Mouse (Mus musculus): ENCODE measurements around the gene Ccno. TPM values are rescaled to one million over a fixed set of nuclear protein-coding genes. Genes with fewer than 3 reads are reported as not detected.

Ccno gene
- total RNA-seq (2021) = 1 to 10 TPM; 4.8 to 5.3 TPM
- long read RNA-seq, transcript Ccno-201 (3 exons, 1,875 nt) = major isoform, 5 of 6 reads
- long read RNA-seq, partial matches to known transcripts = 0 of 6 reads
- long read RNA-seq, other reads (novel, unspliced or antisense) = 1 of 6 reads

GRCm38 (mm10) chr13:112987532-112987943 is at the start of gene Ccno:
Gene Ccno, plus strand, starts transcription at chr13:112987802.
- peak; percentile 93 to 95 for DNase-seq (ENCODE audit: low spot score in 2 of 2)

DNA sequence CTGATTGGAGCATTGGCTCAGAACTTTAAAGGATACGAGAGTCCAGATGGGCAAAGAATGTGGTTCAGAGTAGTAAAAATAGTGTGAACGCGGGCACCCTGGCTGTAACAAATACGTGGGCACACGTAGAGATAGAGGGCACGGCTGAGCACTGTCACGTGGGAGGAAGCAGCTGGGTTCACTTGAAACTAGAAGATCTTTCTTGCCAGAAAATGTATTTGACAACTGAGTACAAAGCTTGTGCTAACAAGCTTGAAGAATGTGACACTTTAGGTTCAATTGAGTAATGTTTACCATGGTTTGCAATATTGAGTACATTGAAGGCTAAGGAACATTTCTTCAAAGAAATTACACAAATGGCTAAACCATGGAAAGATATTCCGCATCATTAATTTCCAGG is 49.5 kb upstream of the Ccno start:
- peak in 1 of 2 experiments; percentile 60 for DNase-seq (ENCODE audit: low spot score in 2 of 2)

DNA sequence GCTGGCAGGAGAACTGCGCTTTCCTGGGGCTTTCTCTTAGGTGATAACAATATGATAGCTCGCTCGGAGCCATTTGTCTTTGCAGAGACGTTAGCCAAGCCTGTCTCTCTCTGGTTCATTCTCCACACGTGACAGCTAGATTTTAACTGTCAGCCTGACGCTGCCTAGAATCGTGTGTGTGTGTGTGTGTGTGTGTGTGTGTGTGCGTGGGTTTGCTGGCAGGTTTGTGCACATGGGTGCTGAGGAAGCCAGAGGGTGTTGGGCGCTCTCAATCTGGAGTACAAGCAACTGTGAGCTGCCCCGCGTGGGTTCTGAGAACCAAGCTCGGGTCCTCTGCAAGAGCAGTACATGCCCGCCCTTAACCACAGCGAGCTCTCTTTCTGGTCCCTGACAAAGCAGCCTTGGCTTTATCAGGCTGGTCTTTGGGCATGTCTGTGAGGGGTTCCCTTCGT is 45.7 kb upstream of the Ccno start:
- DNase-seq (ENCODE audit: low spot score in 2 of 2) = peak; percentile 28 to 72

GRCm38 (mm10) chr13:112945312-112945711 is 42.3 kb upstream of the Ccno start:
- DNase-seq (ENCODE audit: low spot score in 2 of 2) = peak; percentile 22 to 67

DNA sequence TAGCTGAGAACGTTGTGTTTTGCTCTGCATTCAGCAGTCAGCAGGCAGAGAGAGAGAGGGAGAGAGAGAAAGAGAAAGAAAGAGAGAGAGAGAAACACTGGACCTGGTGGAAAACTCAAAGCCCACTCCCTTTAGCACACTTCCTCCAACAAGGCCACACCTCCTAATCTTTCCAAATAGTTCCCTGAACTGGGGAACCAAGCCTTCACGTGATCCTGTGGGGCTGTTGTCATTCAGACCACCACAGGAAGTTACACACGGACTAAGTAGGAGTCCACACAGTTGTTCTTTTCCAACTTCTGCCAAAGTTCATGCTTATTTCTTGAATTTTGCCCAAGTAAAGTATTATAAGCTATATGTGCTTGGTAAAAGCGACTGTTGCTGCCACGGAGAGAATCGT is 41.7 kb upstream of the Ccno start:
- no peak for DNase-seq (ENCODE audit: low spot score in 2 of 2)

- DNase-seq (ENCODE audit: low spot score in 2 of 2) = peak; percentile 12 to 74
Measured at GRCm38 (mm10) chr13:112954067-112954466, 33.5 kb upstream of the Ccno start.

DNA sequence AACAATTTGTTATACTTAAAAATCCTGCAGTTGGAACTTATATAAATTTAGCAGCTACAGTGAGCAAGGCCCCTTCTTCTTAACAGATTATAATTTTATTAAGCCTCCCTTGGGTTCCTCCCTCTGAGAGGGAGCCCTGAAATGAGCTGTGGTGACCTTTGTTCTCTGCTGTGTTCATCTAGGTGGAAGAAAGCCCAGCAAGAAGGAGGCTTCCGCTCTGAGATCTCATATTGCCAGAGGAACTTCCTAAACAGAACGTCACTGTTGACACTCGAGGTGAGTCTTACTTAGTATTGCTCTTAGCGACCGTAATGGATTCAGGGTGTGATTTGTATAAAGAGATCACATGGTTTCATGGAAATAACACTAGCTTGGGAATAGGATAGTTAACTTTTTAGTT is 24.5 kb upstream of the Ccno start:
- DNase-seq (ENCODE audit: low spot score in 2 of 2) = no peak

GRCm38 (mm10) chr13:112964421-112964820 is 23.2 kb upstream of the Ccno start:
- DNase-seq (ENCODE audit: low spot score in 2 of 2) = no peak

DNA sequence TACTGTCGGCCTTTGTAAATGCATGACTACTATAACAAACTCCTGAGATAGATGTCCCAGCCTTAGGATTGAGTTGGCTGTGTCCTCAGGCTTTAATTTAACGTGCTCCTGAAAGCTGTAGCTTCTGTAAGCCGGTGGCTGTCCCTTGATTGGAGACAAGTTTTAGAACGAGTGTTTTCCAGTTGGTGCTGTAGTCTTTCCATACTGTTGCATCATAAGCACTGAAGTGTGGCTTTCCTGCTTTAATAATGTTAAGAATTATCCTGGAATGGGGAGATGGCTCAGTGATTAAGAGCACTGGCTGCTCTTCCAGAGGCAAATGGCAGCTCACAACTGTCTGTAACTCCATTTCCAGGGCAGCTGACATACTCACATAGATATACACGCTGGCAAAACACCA is 20.3 kb upstream of the Ccno start:
- DNase-seq (ENCODE audit: low spot score in 2 of 2) = no peak

DNA sequence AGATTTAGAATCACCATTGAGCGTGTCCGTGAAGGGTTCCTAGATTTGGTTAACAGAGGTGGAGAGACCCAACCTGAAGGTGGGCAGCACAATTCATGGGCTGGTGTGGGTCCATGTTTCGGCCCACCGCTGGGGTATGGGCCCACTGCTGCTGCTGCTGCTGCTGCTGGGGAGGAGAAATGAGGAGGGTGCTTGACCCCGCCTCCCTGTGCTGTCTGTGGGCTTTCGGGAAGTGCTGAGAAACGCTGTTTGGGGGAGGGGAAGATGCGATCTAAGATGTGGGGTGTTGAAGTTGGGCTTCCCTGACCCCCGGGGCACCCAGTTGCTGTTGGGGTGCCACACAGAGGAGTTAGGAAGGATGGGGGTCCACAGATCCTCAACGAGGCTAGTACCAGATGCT is 10.9 kb upstream of the Ccno start:
- no peak for DNase-seq (ENCODE audit: low spot score in 2 of 2)

DNA sequence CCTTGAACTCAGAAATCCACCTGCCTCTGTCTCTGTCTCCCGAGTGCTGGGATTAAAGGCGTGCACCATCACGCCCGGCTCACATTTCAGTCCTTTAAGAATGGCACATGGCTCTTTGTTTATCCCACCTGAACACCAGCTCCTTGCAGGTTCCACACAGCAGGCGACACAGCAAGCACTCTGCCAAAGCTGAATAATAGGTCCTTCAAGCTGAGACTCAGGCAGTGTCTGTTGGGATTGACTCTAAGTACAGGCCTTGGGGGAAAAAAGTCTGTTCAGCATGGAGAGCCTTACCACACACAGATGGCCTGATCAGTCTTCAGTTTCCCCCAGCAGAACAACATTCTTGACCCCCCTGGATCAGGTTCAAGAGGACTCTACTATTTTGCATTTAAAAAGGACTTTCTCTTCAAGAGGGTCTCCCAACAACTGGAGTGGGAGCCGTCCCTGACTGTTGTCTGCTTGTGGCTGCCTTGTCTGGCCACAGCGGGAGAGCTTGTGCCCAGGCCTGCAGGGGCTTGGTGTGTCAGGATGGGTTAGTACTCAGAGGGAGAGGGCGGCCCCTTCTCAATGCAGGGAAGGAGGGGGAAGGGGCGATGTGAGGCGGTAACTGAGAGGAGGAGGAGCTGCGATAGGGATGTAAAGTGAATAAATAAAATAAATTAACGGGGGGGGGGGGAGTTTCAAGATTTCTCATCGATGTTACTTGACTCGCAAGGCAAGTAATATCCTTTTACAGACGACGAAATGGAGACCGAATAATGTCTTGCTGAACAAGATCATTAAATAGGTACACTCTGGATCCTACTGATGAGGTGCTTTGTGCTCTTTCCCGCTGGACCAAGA is 1.8 kb upstream of the Ccno start:
- DNase-seq (ENCODE audit: low spot score in 2 of 2) = no peak

GRCm38 (mm10) chr13:112986451-112986950 is 1.1 kb upstream of the Ccno start:
- no peak for DNase-seq (ENCODE audit: low spot score in 2 of 2)

DNA sequence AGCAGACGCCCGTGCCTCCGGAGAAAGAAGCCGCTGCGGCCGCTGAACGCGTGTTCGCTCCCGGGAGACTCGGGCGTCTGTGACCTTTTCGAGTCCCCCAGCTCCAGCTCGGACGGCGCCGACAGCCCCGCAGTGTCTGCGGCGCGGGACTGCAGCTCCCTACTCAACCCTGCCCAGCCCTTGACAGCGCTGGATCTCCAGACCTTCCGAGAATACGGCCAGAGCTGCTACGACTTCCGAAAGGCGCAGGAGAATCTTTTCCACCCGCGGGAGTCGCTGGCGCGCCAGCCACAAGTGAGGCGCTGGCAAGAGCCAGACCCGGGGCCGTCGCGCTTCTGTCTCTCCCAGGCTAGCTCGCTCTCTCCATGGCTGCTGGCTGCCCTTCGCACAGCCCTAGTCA is 389 bp downstream of the Ccno start:
- DNase-seq (ENCODE audit: low spot score in 2 of 2) = no peak

- no peak for DNase-seq (ENCODE audit: low spot score in 2 of 2)
Measured at GRCm38 (mm10) chr13:112988866-112989265, 1.3 kb downstream of the Ccno start.

DNA sequence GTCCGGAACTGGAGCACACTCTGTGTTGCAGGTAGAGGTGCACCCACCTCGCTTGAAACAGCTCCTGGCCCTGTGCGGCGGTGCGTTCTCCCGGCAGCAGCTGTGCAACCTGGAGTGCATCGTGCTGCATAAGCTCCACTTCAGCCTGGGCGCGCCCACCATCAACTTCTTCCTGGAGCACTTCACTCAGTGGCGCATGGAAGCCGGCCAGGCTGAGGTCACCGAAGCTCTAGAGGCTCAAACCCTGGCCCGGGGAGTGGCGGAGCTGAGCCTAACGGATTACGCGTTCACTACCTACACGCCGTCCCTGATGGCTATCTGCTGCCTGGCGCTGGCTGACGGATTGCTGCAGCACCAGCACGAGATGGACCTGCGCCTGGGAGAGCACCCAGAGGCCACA is 1.9 kb downstream of the Ccno start:
- no peak for DNase-seq (ENCODE audit: low spot score in 2 of 2)

DNA sequence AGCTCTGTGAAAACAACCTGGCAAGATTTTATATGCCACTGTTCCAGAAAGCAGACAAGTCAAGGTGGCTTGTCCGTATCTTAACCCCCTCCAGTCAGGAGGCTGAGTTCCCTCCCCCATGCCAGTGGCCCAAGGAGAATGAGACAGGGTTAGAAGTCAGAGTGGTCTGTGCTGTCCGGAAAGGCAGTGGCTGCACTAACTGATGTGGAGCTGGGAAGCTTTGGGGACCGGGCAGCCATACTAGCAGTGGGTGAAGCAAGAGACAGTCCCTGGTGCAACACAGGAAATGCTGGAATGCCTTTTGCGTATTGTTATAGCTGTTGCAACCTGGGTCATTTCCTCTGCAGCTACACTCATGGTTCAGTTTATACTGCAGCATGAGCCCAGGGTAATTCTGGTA is 2.7 kb downstream of the Ccno start:
- DNase-seq (ENCODE audit: low spot score in 2 of 2) = no peak

GRCm38 (mm10) chr13:112993531-112994152 is 6.0 kb downstream of the Ccno start, which contains the start of gene Mcidas:
Gene Mcidas, plus strand, starts transcription at chr13:112993845.
- no peak for DNase-seq (ENCODE audit: low spot score in 2 of 2)

GRCm38 (mm10) chr13:112994191-112994590 is 6.6 kb downstream of the Ccno start:
- peak in 1 of 2 experiments; percentile 77 for DNase-seq (ENCODE audit: low spot score in 2 of 2)

- no peak for DNase-seq (ENCODE audit: low spot score in 2 of 2)
Measured at GRCm38 (mm10) chr13:112996407-112996806, 8.8 kb downstream of the Ccno start.

GRCm38 (mm10) chr13:112997369-112997768 is 9.8 kb downstream of the Ccno start:
- DNase-seq (ENCODE audit: low spot score in 2 of 2) = no peak

GRCm38 (mm10) chr13:112998427-112999201 is 11.0 kb downstream of the Ccno start:
- peak in 1 of 2 experiments; percentile 33 for DNase-seq (ENCODE audit: low spot score in 2 of 2)
